Mouse (Mus musculus) bone marrow, adult 2 months (tissue): ENCODE measurements at regions not wholly inside any gene's neighbourhood (a gene's known extent, or its start where the extent isn't known, plus 50 kb on each side); places are given as distances from the start of the nearest gene placed in this dataset.

ENCODE experiments used
- CTCF ChIP-seq: fragments of 200-500 bp; IDR thresholded peaks from 2 replicates; pipeline ENCODE4 v1.5.1; 2011; ENCODE audit warnings: low read length, control low read depth; ENCODE audit not compliant: control insufficient read depth, insufficient read depth
- POLR2A ChIP-seq: fragments of 200-500 bp; IDR thresholded peaks from 2 replicates; pipeline ENCODE4 v1.6.1; 2011; ENCODE audit warnings: low read depth, mild to moderate bottlenecking, control low read depth, low read length, borderline replicate concordance; ENCODE audit not compliant: control insufficient read depth

GRCm38 (mm10) chr17:64991262-64991661, 155.4 kb upstream of the 4930583I09Rik start:
- TF ChIP-seq POLR2A (no peak), CTCF (no peak)
